Mouse (Mus musculus) left cerebral cortex, postnatal 14 days (tissue): ENCODE results near the gene Kcne3. TPM values are rescaled to one million over a fixed set of nuclear protein-coding genes. Genes with fewer than 3 reads are reported as not detected.

Experiments
- DNase-seq, 2 experiments: peaks; one replicate each; pipeline ENCODE4 v3.0.0; 2021 to 2022; ENCODE audit warnings: low spot score in 2 of 2, mixed read lengths in 1 of 2
- intact Hi-C: fragments of 180-260 bp; cut with DNase I; formaldehyde crosslinking; loops from one replicate; pipeline ENCODE4 v1.15.1; 2025
- total RNA-seq, 2 experiments: library from RNA; stranded (reverse); gene quantifications; 2 replicates each; pipeline ENCODE4 v1.2.3; 2021

Gene Kcne3
- total RNA-seq, 2 experiments from 2014 or later = not detected

- intact Hi-C loops = loop anchor here (5.0 kb wide), 1 partner anchor 107 kb away; the partner anchor contains the start of gene Pold3
Observed at GRCm38 (mm10) chr7:100228957-100229356, 52.7 kb downstream of the Kcne3 start.

GRCm38 (mm10) chr7:100230646-100231045 lies 54.3 kb downstream of the Kcne3 start:
- intact Hi-C loops = no loop called here
- DNase-seq = no peak

More at GRCm38 (mm10) chr7:100228957-100229356, 52.7 kb downstream of the Kcne3 start:
- no peak for DNase-seq

GRCm38 (mm10) chr7:100231661-100232060 lies 55.4 kb downstream of the Kcne3 start:
- intact Hi-C loops = no loop called here

GRCm38 (mm10) chr7:100233681-100234080 lies 57.4 kb downstream of the Kcne3 start:
- no peak for DNase-seq
- intact Hi-C loops = loop anchor here (2.0 kb wide), 1 partner anchor 43 kb away; no protein-coding TSS in a partner anchor

More at GRCm38 (mm10) chr7:100231661-100232060, 55.4 kb downstream of the Kcne3 start:
- DNase-seq = no peak

Other genes with a start within 250 kb of the Kcne3 start
- gene Rnf169, start 196.1 kb upstream of the Kcne3 start, total RNA-seq = 10 to 100 TPM; 39.3 to 52.1 TPM
- under 1 TPM in 1 of 2 experiments, not detected in 1; 0.32 TPM for gene Chrdl2, start 170.3 kb upstream of the Kcne3 start, total RNA-seq
- gene Pold3, start 54.9 kb upstream of the Kcne3 start, total RNA-seq = 10 to 100 TPM; 25.7 to 31.7 TPM
- 1 to 10 TPM; 4.3 to 5.5 TPM for gene Lipt2, start 17.2 kb upstream of the Kcne3 start, total RNA-seq
- 100 to 1,000 TPM; 465 to 490 TPM for gene Pgm2l1, start 50.9 kb downstream of the Kcne3 start, total RNA-seq
- gene P4ha3, start 109.0 kb downstream of the Kcne3 start, total RNA-seq = 1 to 10 TPM; 6.4 to 6.9 TPM
- gene C2cd3, start 195.7 kb downstream of the Kcne3 start, total RNA-seq = 10 to 100 TPM; 16.9 to 18.2 TPM
- 100 to 1,000 TPM; 155 to 156 TPM for gene Ppme1, start 195.8 kb downstream of the Kcne3 start, total RNA-seq